Mouse (Mus musculus): Measurements from ENCODE around the gene Wdr73.

DNA sequence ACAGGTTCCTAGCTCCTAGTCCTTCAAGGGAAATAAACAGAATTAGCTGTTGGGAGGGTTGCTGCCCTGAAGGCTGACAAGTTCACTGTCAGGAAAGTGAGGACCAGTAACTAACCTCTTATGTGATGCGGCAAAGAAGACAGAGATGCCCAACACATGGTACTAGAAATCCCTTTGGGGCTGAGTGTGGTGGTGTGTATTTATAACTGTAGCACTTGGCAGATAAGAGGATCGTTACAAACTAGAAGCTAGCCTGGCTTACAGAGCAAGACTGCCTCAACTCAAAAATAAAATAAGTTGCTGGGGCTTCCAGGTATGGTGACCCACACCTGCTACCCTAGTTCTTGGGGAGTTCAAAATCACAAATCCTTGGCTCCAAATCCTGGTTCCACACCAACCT is 51.8 kb downstream of the Wdr73 start:
- TF ChIP-seq NRF1 (IDR thresholded peaks at IDR 0.05; ENCODE audit: insufficient read depth, low read depth, low read length, poor library complexity, severe bottlenecking) (no peak), CTCF (IDR thresholded peaks at IDR 0.05 in 2 of 3, conservative IDR thresholded peaks at IDR 0.05 in 1 of 3; ENCODE audit: control insufficient read depth in 1 of 3, insufficient read depth in 1 of 3, low read depth in 2 of 3, low read length in 3 of 3, poor library complexity in 1 of 3, severe bottlenecking in 1 of 3) (no peak), POLR2A (IDR thresholded peaks at IDR 0.05; ENCODE audit: control insufficient read depth in 1 of 2, insufficient read depth in 1 of 2, low read depth in 1 of 2, low read length in 2 of 2, poor library complexity in 1 of 2) (no peak), TCF12 (IDR thresholded peaks at IDR 0.05; ENCODE audit: low read depth, low read length) (no peak)
